Mouse (Mus musculus): ENCODE measurements at regions not wholly inside any gene's neighbourhood (a gene's known extent, or its start where the extent isn't known, plus 50 kb on each side); places are given as distances from the start of the nearest gene placed in this dataset.

GRCm38 (mm10) chr10:74722971-74723370 is 244.0 kb upstream of the Gnaz start:
- no peak for DNase-seq (ENCODE audit: low spot score)

DNA sequence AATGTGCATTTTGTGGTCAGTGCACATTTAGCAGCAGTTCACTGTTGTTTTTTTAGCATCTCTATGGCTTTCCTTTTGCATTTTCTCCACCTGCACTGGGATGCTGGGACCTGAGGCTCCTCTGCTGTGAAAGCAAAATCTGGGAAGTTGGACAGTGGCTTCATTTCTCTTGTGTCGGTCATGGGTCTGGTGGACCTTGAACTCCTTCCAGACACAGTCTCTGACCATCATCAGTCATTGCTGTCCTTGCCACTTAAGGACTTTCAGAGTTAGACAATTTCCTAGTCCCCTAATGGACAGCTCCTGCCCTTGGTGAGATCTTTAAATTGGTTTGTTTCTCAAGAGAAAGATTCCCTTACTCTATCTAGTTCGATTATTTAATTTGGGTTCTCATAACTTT is 217.5 kb upstream of the Gnaz start:
- DNase-seq (ENCODE audit: low spot score) = no peak

- no peak for DNase-seq (ENCODE audit: low spot score)
Observed at GRCm38 (mm10) chr10:74750879-74751278, 216.1 kb upstream of the Gnaz start.

DNA sequence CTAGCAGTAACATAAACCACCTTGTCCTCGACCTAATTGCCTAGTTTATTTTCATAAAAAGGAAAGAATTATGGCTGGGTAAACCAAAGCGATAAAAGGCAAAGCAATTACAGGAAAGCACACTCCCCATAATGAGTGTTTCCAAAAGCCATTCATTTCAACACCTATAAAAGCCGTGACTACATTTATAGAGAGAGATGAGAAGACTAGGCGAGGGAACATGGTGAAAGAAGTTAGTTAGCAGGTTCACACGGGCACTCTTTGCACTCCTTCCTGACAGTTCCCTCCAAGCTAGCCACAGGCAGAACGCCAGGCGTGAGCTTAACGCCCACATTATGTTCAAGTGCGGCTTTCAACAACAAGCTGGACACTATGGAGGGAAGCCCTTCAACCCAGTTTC is 206.2 kb upstream of the Gnaz start:
- no peak for DNase-seq (ENCODE audit: low spot score)

- no peak for DNase-seq (ENCODE audit: low spot score)
Observed at GRCm38 (mm10) chr10:74789245-74789644, 177.7 kb upstream of the Gnaz start.

GRCm38 (mm10) chr10:74789987-74790386 is 177.0 kb upstream of the Gnaz start:
- DNase-seq (ENCODE audit: low spot score) = no peak

- no peak for DNase-seq (ENCODE audit: low spot score)
Observed at GRCm38 (mm10) chr10:74823395-74823794, 143.6 kb upstream of the Gnaz start.

- no peak for DNase-seq (ENCODE audit: low spot score)
Observed at GRCm38 (mm10) chr10:74834359-74834758, 132.6 kb upstream of the Gnaz start.

DNA sequence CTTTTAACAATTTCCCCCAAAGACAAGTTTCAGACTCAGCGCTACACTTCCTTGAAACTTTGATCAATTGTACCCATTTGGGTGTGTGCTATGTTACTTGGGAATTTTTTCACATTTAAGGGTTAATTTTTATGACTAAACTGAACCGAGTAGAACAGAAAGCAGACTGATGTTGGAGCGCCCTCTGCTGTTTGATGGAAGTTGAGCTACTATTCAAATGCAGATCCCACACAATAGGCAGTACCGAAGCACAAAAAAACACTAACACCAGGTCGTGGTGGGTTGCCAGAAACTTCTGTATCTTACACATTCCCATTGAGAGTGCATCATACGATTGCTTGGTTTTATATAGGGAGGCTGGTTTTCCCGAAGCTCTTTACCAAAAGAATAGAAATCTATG is 118.6 kb upstream of the Gnaz start:
- DNase-seq (ENCODE audit: low spot score) = peak; percentile 15

DNA sequence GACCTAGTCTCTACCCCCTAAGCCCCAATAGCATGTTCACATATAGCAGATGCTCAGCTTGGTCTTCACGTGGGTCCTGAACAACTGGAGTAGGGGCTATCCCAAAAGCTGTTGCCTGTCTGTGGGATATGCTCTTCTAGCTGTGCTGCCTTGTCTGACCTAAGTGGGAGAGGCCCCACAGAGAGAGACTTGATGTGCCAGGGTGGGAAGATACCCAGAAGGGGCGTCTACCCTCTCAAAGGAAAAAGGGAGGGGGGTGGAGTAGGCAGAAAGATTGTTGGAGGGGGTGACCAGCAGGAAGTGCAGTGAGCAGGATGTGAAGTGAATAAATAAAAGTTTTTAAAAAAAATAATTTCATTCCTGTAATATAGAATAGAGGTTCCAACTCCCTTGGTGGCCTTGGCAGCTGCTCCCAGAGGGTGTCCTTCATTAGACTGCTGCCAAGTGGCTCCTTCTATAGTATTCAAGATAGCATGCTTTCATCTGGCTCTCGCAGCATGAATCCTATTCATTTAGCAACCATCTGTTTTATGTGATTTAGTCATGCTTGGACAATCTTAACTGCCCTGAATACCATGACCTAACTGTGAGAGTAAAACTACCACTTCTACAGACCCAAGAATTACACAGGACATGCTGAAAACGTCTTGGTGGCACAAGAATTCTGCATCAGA is 111.8 kb upstream of the Gnaz start:
- no peak for DNase-seq (ENCODE audit: low spot score)
